Comparison of ENCODE assay signal across 7 mouse cellular contexts in genomic region chr4:108833828-108834114, GRCm38 (mm10). TPM values are rescaled to one million over a fixed set of nuclear protein-coding genes. Genes with fewer than 3 reads are reported as not detected.
DNase-seq lines count a peak whose midpoint lies in the region; ATAC-seq and TF ChIP-seq lines count a peak whose summit lies in the region.

No protein-coding gene starts in this region.

- WGBS in thymus, adult 2 months, result under 1% methylated on average over 6 of the region's 6 CpGs
- WGBS in forebrain, embryonic 15.5 days, result 0% methylated on average over 6 of the region's 6 CpGs
- under 1% methylated on average over 6 of the region's 6 CpGs for WGBS in liver, embryonic 16.5 days (ENCODE audit: insufficient replicate concordance)

- no peak; the same call in 1 of the 2 replicates for TF ChIP-seq POLR2A in thymus, adult 2 months (IDR thresholded peaks at IDR 0.05; ENCODE audit: control insufficient read depth, extremely low read depth, insufficient read depth, low read length, poor library complexity)

- peaks cover 3% of the 10 kb centered on the region; the same call in 1 of the 2 replicates for H3K36me3 ChIP-seq in thymus, adult 2 months (ENCODE audit: control insufficient read depth, insufficient read depth, low read length)
- peaks cover 10% of the 10 kb centered on the region; the same call in 1 of the 2 replicates for H3K36me3 ChIP-seq in forebrain, embryonic 15.5 days
- H3K36me3 ChIP-seq in liver, embryonic 16.5 days (ENCODE audit: control insufficient read depth, insufficient read depth), result peaks cover 6% of the 10 kb centered on the region

- no peak for TF ChIP-seq CTCF in thymus, adult 2 months (IDR thresholded peaks at IDR 0.05; ENCODE audit: borderline replicate concordance, control insufficient read depth, extremely low read depth, insufficient read depth, low read length, poor library complexity)

- peak overlapping the region; percentile 85 for H3K9ac ChIP-seq in forebrain, embryonic 15.5 days (replicated peaks)
- H3K9ac ChIP-seq in liver, embryonic 16.5 days (ENCODE audit: low read depth, low read length), result peak overlapping the region; percentile 95

- H3K4me3 ChIP-seq in thymus, adult 2 months (ENCODE audit: control insufficient read depth, insufficient read depth, low read length), result peak overlapping the region; percentile 99
- peak overlapping the region; percentile 80 for H3K4me3 ChIP-seq in forebrain, embryonic 15.5 days
- H3K4me3 ChIP-seq in liver, embryonic 16.5 days (ENCODE audit: low read depth, low read length), result peak overlapping the region; percentile 93

- no peak for DNase-seq in thymus, adult 2 months
- no peak for DNase-seq in thymus, postnatal 0 days (ENCODE audit: low spot score)
- no peak for DNase-seq in frontal cortex, postnatal 36 days (ENCODE audit: low spot score in 2 of 2)
- DNase-seq in gastrocnemius, adult 8-10 months (ENCODE audit: low spot score in 2 of 2), result no peak
- DNase-seq in urinary bladder, adult 18-20 months (ENCODE audit: low spot score in 2 of 2), result no peak

- no peaks in the 10 kb centered on the region for H3K9me3 ChIP-seq in forebrain, embryonic 15.5 days
- no peaks in the 10 kb centered on the region for H3K9me3 ChIP-seq in liver, embryonic 16.5 days (replicated peaks; ENCODE audit: control insufficient read depth, low read length)

- H3K27ac ChIP-seq in thymus, adult 2 months (ENCODE audit: control insufficient read depth, insufficient read depth, low read length), result peak overlapping the region; percentile 90
- peak overlapping the region; percentile 100 for H3K27ac ChIP-seq in forebrain, embryonic 15.5 days (replicated peaks)
- peak overlapping the region; percentile 94 for H3K27ac ChIP-seq in liver, embryonic 16.5 days (ENCODE audit: low read length)

- peak overlapping the region; percentile 66 for H3K4me2 ChIP-seq in forebrain, embryonic 15.5 days (replicated peaks)
- H3K4me2 ChIP-seq in liver, embryonic 16.5 days (ENCODE audit: low read depth, low read length), result peak overlapping the region; percentile 97

- no peaks in the 10 kb centered on the region for H3K27me3 ChIP-seq in thymus, adult 2 months (ENCODE audit: control insufficient read depth, insufficient read depth, low read length)
- no peaks in the 10 kb centered on the region for H3K27me3 ChIP-seq in forebrain, embryonic 15.5 days
- no peaks in the 10 kb centered on the region for H3K27me3 ChIP-seq in liver, embryonic 16.5 days (ENCODE audit: control insufficient read depth, insufficient read depth, low read depth, low read length)

- no peak for ATAC-seq in forebrain, embryonic 15.5 days (replicated peaks)
- no peak for ATAC-seq in liver, embryonic 16.5 days (ENCODE audit: low read depth)

- peaks cover 7% of the 10 kb centered on the region for H3K4me1 ChIP-seq in thymus, adult 2 months (replicated peaks; ENCODE audit: control insufficient read depth, insufficient read depth, low read length)
- peaks cover 40% of the 10 kb centered on the region for H3K4me1 ChIP-seq in forebrain, embryonic 15.5 days
- peaks cover 7% of the 10 kb centered on the region for H3K4me1 ChIP-seq in liver, embryonic 16.5 days (ENCODE audit: control insufficient read depth, low read depth, low read length)

RNA-seq across cellular contexts. Expression of gene Btf3l4, which starts 0.4 kb away (rescaled TPM):
- polyA plus RNA-seq in thymus, adult 2 months (2012; rRNA removed), result 19.3 and 24.3 TPM in 2 replicates
- 184 and 187 TPM in 2 replicates for polyA plus RNA-seq in thymus, postnatal 0 days (2015; fragmentation: Nextera tagmentation; extraction: Ambion mirVana)
- 224 and 233 TPM in 2 replicates for polyA plus RNA-seq in forebrain, embryonic 15.5 days (2015; fragmentation: Nextera tagmentation; extraction: Ambion mirVana)
- 36.8 and 39.8 TPM in 2 replicates for polyA plus RNA-seq in liver, embryonic 16.5 days (2015; fragmentation: Nextera tagmentation; extraction: Ambion mirVana)
- 10 to 100 TPM; 35.7 to 46.0 (median 41.9) TPM for total RNA-seq in gastrocnemius, adult 8-10 months (2022)

RNA-seq across cellular contexts. Expression of gene Txndc12, which starts 0.6 kb away (rescaled TPM):
- 14.7 and 15.5 TPM in 2 replicates for polyA plus RNA-seq in thymus, adult 2 months (2012; rRNA removed)
- 50.5 and 53.4 TPM in 2 replicates for polyA plus RNA-seq in thymus, postnatal 0 days (2015; fragmentation: Nextera tagmentation; extraction: Ambion mirVana)
- 86.6 and 90.0 TPM in 2 replicates for polyA plus RNA-seq in forebrain, embryonic 15.5 days (2015; fragmentation: Nextera tagmentation; extraction: Ambion mirVana)
- 27.5 and 27.8 TPM in 2 replicates for polyA plus RNA-seq in liver, embryonic 16.5 days (2015; fragmentation: Nextera tagmentation; extraction: Ambion mirVana)
- 10 to 100 TPM in 3 of 4 experiments, 1 to 10 TPM in 1; 9.8 to 13.5 (median 11.7) TPM for total RNA-seq in gastrocnemius, adult 8-10 months (2022)

RNA-seq across cellular contexts. Expression of gene Kti12, which starts 13.8 kb away (rescaled TPM):
- 72.6 and 76.0 TPM in 2 replicates for polyA plus RNA-seq in thymus, adult 2 months (2012; rRNA removed)
- 81.5 and 83.2 TPM in 2 replicates for polyA plus RNA-seq in thymus, postnatal 0 days (2015; fragmentation: Nextera tagmentation; extraction: Ambion mirVana)
- 33.2 and 33.9 TPM in 2 replicates for polyA plus RNA-seq in forebrain, embryonic 15.5 days (2015; fragmentation: Nextera tagmentation; extraction: Ambion mirVana)
- polyA plus RNA-seq in liver, embryonic 16.5 days (2015; fragmentation: Nextera tagmentation; extraction: Ambion mirVana), result 29.0 and 31.2 TPM in 2 replicates
- 10 to 100 TPM; 23.2 to 28.8 (median 27.3) TPM for total RNA-seq in gastrocnemius, adult 8-10 months (2022)

RNA-seq across cellular contexts. Expression of gene A730015C16Rik, which starts 14.6 kb away (rescaled TPM):
- polyA plus RNA-seq in thymus, adult 2 months (2012; rRNA removed), result not detected in 2 replicates
- 0.94 and 2.5 TPM in 2 replicates for polyA plus RNA-seq in thymus, postnatal 0 days (2015; fragmentation: Nextera tagmentation; extraction: Ambion mirVana)
- polyA plus RNA-seq in forebrain, embryonic 15.5 days (2015; fragmentation: Nextera tagmentation; extraction: Ambion mirVana), result 1.2 and 2.2 TPM in 2 replicates
- 0.11 and 0.16 TPM in 2 replicates for polyA plus RNA-seq in liver, embryonic 16.5 days (2015; fragmentation: Nextera tagmentation; extraction: Ambion mirVana)
- under 1 TPM in 1 of 4 experiments, not detected in 3; 0.22 TPM for total RNA-seq in gastrocnemius, adult 8-10 months (2022)

RNA-seq across cellular contexts. Expression of gene Rab3b, which starts 45.1 kb away (rescaled TPM):
- 0.91 and 1.7 TPM in 2 replicates for polyA plus RNA-seq in thymus, adult 2 months (2012; rRNA removed)
- 2.6 and 4.0 TPM in 2 replicates for polyA plus RNA-seq in thymus, postnatal 0 days (2015; fragmentation: Nextera tagmentation; extraction: Ambion mirVana)
- polyA plus RNA-seq in forebrain, embryonic 15.5 days (2015; fragmentation: Nextera tagmentation; extraction: Ambion mirVana), result 79.2 and 90.5 TPM in 2 replicates
- polyA plus RNA-seq in liver, embryonic 16.5 days (2015; fragmentation: Nextera tagmentation; extraction: Ambion mirVana), result 2.5 TPM in 2 replicates
- total RNA-seq in gastrocnemius, adult 8-10 months (2022), result not detected
